Mouse (Mus musculus): ENCODE measurements at regions not wholly inside any gene's neighbourhood (a gene's known extent, or its start where the extent isn't known, plus 50 kb on each side); places are given as distances from the start of the nearest gene placed in this dataset.

GRCm38 (mm10) chr4:12521246-12521645, 349.4 kb upstream of the Fam92a start (continued):
- TF ChIP-seq BHLHE40 (IDR thresholded peaks at IDR 0.05; ENCODE audit: low read depth, low read length) (no peak), JUN (IDR thresholded peaks at IDR 0.05; ENCODE audit: insufficient read depth, low read depth, low read length) (peak; percentile 12; the same call in 1 of the 2 replicates), MEF2A (IDR thresholded peaks at IDR 0.05; ENCODE audit: borderline replicate concordance, low read depth, low read length) (0 out of 2 replicates have a peak, but pooled peaks have one; percentile 12), USF2 (conservative IDR thresholded peaks at IDR 0.05; ENCODE audit: low read depth, low read length) (no peak)

GRCm38 (mm10) chr4:12516497-12516896, 344.7 kb upstream of the Fam92a start:
- dilution Hi-C loops (cut with MboI; ENCODE audit: extremely low pct_ligation_motif_present, extremely low pct_unique_long_range_greater_than_20kb, low sequenced_read_pairs) (no loop called here), in situ Hi-C loops (cut with MboI; ENCODE audit: low pct_ligation_motif_present, low pct_unique_long_range_greater_than_20kb, low sequenced_read_pairs) (no loop called here)
- Histone ChIP-seq H3K4me2 (ENCODE audit: insufficient read depth, low read depth, poor library complexity, severe bottlenecking) (no peak overlapping the region), H3K9me3 (replicated peaks; ENCODE audit: low read length) (no peaks in the 10 kb centered on the region), H3K79me2 (replicated peaks; ENCODE audit: control insufficient read depth, extremely low read depth, insufficient read depth, poor library complexity, severe bottlenecking) (no peaks in the 10 kb centered on the region), H3K4me1 (ENCODE audit: control insufficient read depth in 1 of 2, insufficient read depth in 2 of 2) (peaks cover 0 to 2% of the 10 kb centered on the region in 2 experiments; a peak in 1 of 4 replicates), H3K36me3 (replicated peaks in 1 of 2; ENCODE audit: control insufficient read depth in 1 of 2, insufficient read depth in 1 of 2, low read length in 1 of 2) (no peaks in the 10 kb centered on the region), H3K9ac (ENCODE audit: insufficient read depth, low read depth) (no peak overlapping the region), H3K27ac (ENCODE audit: insufficient read depth, low read depth) (no peak overlapping the region), H3K4me3 (replicated peaks in 1 of 3; ENCODE audit: low read depth in 2 of 3, low read length in 2 of 3, poor library complexity in 1 of 3) (no peak overlapping the region), H3K27me3 (replicated peaks) (no peaks in the 10 kb centered on the region)
- TF ChIP-seq CHD1 (IDR thresholded peaks at IDR 0.05; ENCODE audit: low read depth, low read length): no peak
- TF ChIP-seq JUN (IDR thresholded peaks at IDR 0.05; ENCODE audit: insufficient read depth, low read depth, low read length): no peak
- TF ChIP-seq POLR2A (IDR thresholded peaks at IDR 0.05; ENCODE audit: low read depth, low read length): no peak
- no peak for TF ChIP-seq USF1 (IDR thresholded peaks at IDR 0.05; ENCODE audit: low read depth, low read length)
- TF ChIP-seq RAD21 (IDR thresholded peaks at IDR 0.05; ENCODE audit: low read depth, low read length): no peak
- TF ChIP-seq ZC3H11A (IDR thresholded peaks at IDR 0.05; ENCODE audit: low read depth, low read length): no peak
- no peak for TF ChIP-seq RCOR1 (conservative IDR thresholded peaks at IDR 0.05; ENCODE audit: low read depth, low read length)
- TF ChIP-seq UBTF (IDR thresholded peaks at IDR 0.05; ENCODE audit: low read depth, low read length): no peak
- TF ChIP-seq EP300 (IDR thresholded peaks at IDR 0.05; ENCODE audit: low read length): no peak
- TF ChIP-seq BHLHE40 (IDR thresholded peaks at IDR 0.05; ENCODE audit: low read depth, low read length): no peak
- TF ChIP-seq CTCF (conservative IDR thresholded peaks at IDR 0.05 in 1 of 2, IDR thresholded peaks at IDR 0.05 in 1 of 2; ENCODE audit: low read depth in 2 of 2, low read length in 2 of 2): no peak
- TF ChIP-seq ZMIZ1 (IDR thresholded peaks at IDR 0.05; ENCODE audit: low read depth, low read length): no peak
- TF ChIP-seq E2F4 (IDR thresholded peaks at IDR 0.05; ENCODE audit: insufficient replicate concordance, low read depth, low read length): no peak
- no peak for DNase-seq (ENCODE audit: extremely low read depth)

GRCm38 (mm10) chr4:12511656-12512385, 340.0 kb upstream of the Fam92a start:
- Histone ChIP-seq H3K27ac (ENCODE audit: insufficient read depth, low read depth) (no peak overlapping the region), H3K4me3 (replicated peaks in 1 of 3; ENCODE audit: low read depth in 2 of 3, low read length in 2 of 3, poor library complexity in 1 of 3) (no peak overlapping the region), H3K4me2 (ENCODE audit: insufficient read depth, low read depth, poor library complexity, severe bottlenecking) (no peak overlapping the region), H3K9me3 (replicated peaks; ENCODE audit: low read length) (no peaks in the 10 kb centered on the region), H3K36me3 (replicated peaks in 1 of 2; ENCODE audit: control insufficient read depth in 1 of 2, insufficient read depth in 1 of 2, low read length in 1 of 2) (no peaks in the 10 kb centered on the region), H3K27me3 (replicated peaks) (no peaks in the 10 kb centered on the region), H3K4me1 (ENCODE audit: control insufficient read depth in 1 of 2, insufficient read depth in 2 of 2) (no peaks in the 10 kb centered on the region), H3K79me2 (replicated peaks; ENCODE audit: control insufficient read depth, extremely low read depth, insufficient read depth, poor library complexity, severe bottlenecking) (no peaks in the 10 kb centered on the region), H3K9ac (ENCODE audit: insufficient read depth, low read depth) (no peak overlapping the region)
- in situ Hi-C loops (cut with MboI; ENCODE audit: low pct_ligation_motif_present, low pct_unique_long_range_greater_than_20kb, low sequenced_read_pairs) (no loop called here), dilution Hi-C loops (cut with MboI; ENCODE audit: extremely low pct_ligation_motif_present, extremely low pct_unique_long_range_greater_than_20kb, low sequenced_read_pairs) (no loop called here)
- TF ChIP-seq MAX (IDR thresholded peaks at IDR 0.05; ENCODE audit: low read length): no peak
- no peak for TF ChIP-seq MAFK (IDR thresholded peaks at IDR 0.05; ENCODE audit: insufficient replicate concordance, low read length)
- TF ChIP-seq MXI1 (IDR thresholded peaks at IDR 0.05; ENCODE audit: low read depth, low read length): no peak
- no peak for TF ChIP-seq KAT2A (IDR thresholded peaks at IDR 0.05; ENCODE audit: insufficient replicate concordance, low read length)
- TF ChIP-seq TCF12 (IDR thresholded peaks at IDR 0.05; ENCODE audit: low read depth, low read length): no peak
- no peak for TF ChIP-seq ZC3H11A (IDR thresholded peaks at IDR 0.05; ENCODE audit: low read depth, low read length)
- no peak for TF ChIP-seq UBTF (IDR thresholded peaks at IDR 0.05; ENCODE audit: low read depth, low read length)
- no peak for TF ChIP-seq E2F4 (IDR thresholded peaks at IDR 0.05; ENCODE audit: insufficient replicate concordance, low read depth, low read length)
- no peak for TF ChIP-seq RCOR1 (conservative IDR thresholded peaks at IDR 0.05; ENCODE audit: low read depth, low read length)
- no peak for TF ChIP-seq CHD1 (IDR thresholded peaks at IDR 0.05; ENCODE audit: low read depth, low read length)
- TF ChIP-seq JUN (IDR thresholded peaks at IDR 0.05; ENCODE audit: insufficient read depth, low read depth, low read length): no peak
- TF ChIP-seq IRF4 (IDR thresholded peaks at IDR 0.05; ENCODE audit: low read depth, low read length): no peak
- no peak for TF ChIP-seq MYC (IDR thresholded peaks at IDR 0.05; ENCODE audit: low read depth, low read length)
- no peak for TF ChIP-seq ETS1 (conservative IDR thresholded peaks at IDR 0.05; ENCODE audit: low read depth, low read length)
- no peak for TF ChIP-seq CTCF (conservative IDR thresholded peaks at IDR 0.05 in 1 of 2, IDR thresholded peaks at IDR 0.05 in 1 of 2; ENCODE audit: low read depth in 2 of 2, low read length in 2 of 2)
- DNase-seq (ENCODE audit: extremely low read depth): no peak
